Mouse (Mus musculus) layer of hippocampus, postnatal 14 days (tissue): ENCODE results near the gene Npas3. TPM values are rescaled to one million over a fixed set of nuclear protein-coding genes. Genes with fewer than 3 reads are reported as not detected.

Experiments used
- DNase-seq, 2 experiments: peaks; one replicate each; pipeline ENCODE4 v3.0.0; 2021 to 2022; ENCODE audit warnings: low spot score in 2 of 2, mixed read lengths in 1 of 2
- total RNA-seq, 2 experiments: library from RNA; stranded (reverse); gene quantifications; 2 replicates each; pipeline ENCODE4 v1.2.3; 2021

Npas3 gene
- total RNA-seq, 2 experiments from 2014 or later: 32.5 to 32.8 TPM

GRCm38 (mm10) chr12:53292508-53293300 lies 44.2 kb downstream of the Npas3 start:
- peak in 1 of 2 experiments; percentile 43 for DNase-seq

- no peak for DNase-seq
Measured at GRCm38 (mm10) chr12:53294011-53294410, 45.5 kb downstream of the Npas3 start.

DNA sequence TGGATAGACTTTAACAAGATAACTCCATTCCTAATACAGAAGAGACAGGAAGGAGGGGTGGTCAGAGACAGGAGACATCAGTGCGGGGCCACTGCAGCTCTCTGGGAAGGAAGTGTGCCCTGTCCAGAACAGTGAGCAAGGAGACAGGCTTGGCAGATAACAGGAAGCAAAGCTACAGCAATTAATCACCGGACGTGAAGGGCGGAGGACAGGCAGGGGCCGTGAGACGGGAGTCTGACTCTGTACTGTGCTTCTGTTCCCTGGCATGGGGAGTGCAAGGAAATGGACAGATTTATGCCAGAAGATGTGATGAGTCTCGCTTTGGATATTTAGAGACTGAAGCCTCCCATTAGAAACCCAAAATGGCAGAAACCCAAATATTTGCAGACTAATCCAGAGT lies 47.3 kb downstream of the Npas3 start:
- DNase-seq: no peak

DNA sequence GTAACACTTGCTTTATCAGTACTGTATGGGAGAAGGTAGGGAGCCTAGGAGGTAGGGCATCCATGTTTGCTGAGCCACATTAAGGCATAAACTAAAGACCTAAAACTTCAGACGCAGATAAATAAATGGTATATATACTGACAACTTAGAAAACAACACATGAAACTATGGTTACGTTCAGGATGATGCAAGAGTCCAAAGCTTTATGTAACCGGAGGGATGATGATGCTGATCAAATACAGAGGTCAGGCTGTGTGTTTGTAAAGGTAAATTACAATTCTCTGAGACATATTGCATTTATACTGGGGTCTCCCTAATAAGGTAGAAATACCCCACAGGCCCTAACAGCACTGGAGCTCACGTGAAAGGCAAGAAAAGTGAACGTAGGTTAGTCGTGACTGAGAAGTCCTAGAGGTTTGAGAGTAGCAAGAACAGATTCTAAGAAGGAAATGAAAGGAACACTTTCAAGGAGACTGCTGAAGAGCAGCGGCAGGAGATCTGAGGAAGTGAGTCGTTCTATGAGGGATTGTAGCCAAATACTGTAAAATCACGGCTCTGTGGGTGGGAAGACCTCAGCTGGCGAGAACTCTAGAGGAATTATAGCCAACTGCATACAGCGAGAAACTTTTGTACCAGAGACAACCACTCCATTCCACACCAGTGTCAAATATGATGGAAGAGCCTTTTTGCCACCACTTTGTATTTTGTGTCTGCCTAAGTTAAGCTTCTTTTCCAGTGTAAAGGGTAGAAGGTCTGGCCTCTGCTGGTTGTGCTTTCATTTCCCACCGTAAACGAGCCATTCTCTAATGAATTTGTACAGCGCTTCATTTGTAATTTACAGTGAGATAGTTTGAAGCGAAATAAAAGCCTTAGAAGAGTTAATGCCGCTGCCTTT lies 49.7 kb downstream of the Npas3 start:
- no peak for DNase-seq

DNA sequence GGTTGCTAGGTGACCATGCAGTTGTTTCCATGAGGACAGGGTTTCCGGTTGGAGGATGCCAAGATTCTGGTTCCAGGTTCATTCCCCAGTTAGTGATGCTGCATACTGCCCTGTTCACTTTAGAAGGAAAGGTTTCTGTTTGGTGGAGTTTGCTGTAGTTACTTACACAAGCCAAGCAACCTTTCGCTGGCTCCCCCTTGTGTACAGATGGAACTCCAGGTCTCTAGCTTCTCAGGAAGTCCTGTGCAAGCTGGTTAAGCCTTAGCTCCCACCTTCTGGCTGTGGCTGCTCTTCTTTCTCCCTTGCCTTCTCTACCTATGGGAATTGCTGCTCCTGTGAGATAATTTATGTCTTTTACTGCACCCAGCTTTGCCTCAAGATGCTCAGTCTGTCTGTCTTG lies 52.5 kb downstream of the Npas3 start:
- DNase-seq: no peak

DNA sequence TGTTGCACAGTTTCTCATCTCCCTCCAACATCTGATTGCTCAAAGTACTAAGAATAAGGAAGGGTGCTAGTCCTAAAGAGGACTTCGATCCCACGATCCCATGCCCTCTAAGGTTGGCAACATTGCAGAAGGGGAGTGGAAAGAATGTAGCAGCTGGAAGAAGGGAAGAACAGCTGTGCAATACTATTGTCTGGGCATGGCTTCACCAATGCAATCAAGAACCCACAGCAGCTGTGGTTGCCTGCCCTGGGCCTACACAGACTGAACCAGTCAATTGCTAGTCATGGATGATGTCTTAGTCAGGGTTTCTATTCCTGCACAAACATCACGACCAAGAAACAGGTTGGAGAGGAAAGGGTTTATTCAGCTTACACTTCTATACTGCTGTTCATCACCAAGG lies 53.7 kb downstream of the Npas3 start:
- DNase-seq: no peak

DNA sequence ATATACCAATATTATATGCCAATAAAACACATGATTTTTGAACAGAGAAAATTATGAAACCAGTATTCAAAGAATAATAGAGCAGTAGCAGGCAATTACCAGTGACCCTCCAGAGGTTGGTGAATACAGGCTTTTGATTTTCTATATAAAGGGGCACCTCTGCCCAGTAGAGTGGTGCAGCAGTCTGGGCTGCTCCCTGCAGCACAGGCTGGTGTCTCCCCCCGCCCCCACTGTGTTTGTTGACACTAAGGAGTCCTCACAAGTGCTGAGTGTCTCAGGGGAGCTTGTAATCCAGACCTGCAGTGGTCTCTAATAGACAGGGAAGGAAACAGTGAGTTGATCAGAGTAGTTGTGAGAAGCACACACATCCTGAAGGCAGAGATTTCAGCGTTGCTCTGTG lies 68.2 kb downstream of the Npas3 start:
- no peak for DNase-seq

GRCm38 (mm10) chr12:53317801-53318200 lies 69.3 kb downstream of the Npas3 start:
- DNase-seq: no peak

DNA sequence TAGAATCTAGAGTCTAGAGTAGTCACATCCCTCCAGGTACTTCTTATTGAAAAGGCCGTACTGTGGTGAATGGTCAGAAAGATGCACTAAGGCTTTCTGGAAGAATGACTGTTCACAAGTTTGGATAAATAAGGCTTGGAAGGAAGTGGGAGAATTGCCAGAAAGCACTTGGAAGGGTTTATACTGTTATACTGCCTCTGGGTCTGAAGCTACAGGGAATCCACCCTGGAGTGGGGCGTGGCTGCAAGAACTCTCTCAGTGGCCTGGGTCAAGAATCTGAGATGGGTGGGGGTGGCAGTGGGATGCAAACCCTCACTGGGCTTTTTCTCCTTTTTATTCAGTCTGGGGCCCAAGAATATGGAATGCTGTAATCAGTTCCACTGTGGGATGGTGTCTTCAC lies 72.0 kb downstream of the Npas3 start:
- no peak for DNase-seq

DNA sequence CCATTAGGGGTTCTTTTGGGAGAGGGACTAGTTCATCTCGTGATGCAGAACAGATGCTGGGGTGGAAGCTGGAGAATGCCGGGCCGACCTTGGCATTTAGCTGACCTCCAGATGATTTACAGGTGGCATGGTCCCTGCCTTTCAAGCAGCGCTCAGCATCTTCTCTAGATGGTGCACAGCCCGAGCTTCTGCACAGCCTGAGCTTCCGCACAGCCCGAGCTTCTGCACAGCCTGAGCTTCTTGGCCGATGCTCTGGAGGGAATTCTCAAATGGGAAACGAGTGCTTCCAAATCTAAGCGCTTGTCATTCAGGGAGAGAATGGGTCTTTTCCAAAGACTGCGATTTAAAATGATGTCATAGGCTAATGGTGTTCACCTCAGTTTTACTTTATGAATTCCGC lies 72.5 kb downstream of the Npas3 start:
- DNase-seq: no peak

DNA sequence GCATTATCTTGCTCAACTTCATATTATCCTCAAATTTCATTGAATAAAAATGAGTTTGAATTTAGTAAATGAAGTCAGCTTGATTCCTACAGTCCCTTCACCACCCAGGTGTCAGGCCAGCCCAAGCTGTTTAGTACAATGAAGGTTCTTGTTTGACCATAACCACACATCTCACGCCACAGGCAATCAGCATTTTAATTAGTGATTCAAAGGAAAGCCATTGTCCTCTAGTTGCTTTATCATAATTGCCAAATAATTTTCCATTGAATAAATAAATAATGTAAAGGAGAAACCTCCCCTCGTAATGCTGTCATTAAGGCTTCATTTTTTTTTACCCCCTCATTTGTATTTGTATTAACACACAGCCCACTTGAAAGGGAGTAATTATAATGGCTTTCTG lies 73.5 kb downstream of the Npas3 start:
- DNase-seq: no peak

DNA sequence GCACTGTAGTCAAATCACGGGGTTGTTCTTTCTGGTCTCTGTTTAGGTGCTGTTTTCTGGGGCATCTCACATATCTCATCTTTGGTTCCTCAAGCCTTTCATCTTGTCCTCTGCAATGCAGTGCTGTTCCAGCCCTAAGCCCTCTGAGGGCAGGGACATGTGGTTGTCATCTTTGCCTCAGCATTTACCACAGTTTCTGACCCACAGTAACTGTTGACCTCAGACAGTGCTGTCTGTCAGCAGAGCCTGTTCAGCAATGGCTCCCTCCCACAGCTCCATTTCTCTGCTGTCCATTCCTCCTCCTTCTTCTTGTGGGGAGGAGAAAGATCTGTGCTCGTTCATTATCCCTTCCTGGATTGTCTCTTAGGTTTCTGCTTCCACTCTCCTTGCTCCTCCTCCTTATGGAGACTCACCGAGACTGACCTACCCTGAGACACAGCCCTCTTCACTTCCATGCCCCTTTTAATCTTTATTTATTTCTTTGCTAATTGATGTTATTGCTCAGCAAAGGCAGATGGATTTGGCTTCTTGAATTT lies 79.2 kb downstream of the Npas3 start:
- DNase-seq: no peak

- DNase-seq: peak in 1 of 2 experiments; percentile 33
Measured at GRCm38 (mm10) chr12:53328257-53328736, 79.8 kb downstream of the Npas3 start.

- DNase-seq: no peak
Measured at GRCm38 (mm10) chr12:53330141-53330540, 81.7 kb downstream of the Npas3 start.

GRCm38 (mm10) chr12:53331391-53331790 lies 82.9 kb downstream of the Npas3 start:
- DNase-seq: no peak

DNA sequence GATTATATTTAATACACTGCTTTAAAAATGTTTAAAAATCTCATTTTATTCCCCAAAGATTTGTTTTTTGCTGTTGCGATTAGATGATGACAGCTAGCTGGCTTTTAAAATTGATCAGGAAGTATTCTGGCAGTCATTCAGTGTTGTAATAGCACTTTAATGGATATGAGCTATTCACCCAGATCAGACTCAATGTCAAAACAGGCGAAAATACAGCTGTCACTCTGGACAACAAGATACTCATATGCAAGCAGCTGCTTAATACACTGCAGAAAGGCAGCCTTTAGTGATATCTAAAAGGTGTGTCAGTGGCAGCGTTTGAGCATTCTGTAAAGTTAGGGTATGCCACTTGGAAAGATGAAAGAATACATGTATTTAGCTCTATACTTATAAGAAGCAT lies 83.3 kb downstream of the Npas3 start:
- no peak for DNase-seq

- DNase-seq: no peak
Measured at GRCm38 (mm10) chr12:53333251-53333650, 84.8 kb downstream of the Npas3 start.

GRCm38 (mm10) chr12:53338349-53338948 lies 90.0 kb downstream of the Npas3 start:
- DNase-seq: peak in 1 of 2 experiments; percentile 9

DNA sequence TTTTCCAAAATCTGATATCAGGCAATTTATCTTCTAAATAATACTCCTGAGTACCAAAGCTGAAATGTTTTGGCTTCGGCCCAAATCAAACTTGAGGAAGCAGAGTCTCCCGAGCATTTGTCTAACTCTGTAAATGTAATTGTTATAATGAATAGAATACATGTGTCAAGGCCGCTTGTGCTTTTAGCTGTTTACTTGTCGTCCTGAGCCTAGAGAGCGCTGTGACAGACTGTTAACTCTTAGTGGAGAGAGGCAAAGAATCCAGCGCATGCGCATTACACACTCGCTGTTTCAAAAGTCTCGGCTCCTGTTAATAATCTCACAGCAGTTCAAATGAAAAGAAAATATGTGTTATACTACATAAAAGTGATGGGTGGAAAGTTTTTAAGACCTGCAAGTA lies 94.3 kb downstream of the Npas3 start:
- DNase-seq: no peak

GRCm38 (mm10) chr12:53351860-53352259 lies 103.4 kb downstream of the Npas3 start:
- no peak for DNase-seq

DNA sequence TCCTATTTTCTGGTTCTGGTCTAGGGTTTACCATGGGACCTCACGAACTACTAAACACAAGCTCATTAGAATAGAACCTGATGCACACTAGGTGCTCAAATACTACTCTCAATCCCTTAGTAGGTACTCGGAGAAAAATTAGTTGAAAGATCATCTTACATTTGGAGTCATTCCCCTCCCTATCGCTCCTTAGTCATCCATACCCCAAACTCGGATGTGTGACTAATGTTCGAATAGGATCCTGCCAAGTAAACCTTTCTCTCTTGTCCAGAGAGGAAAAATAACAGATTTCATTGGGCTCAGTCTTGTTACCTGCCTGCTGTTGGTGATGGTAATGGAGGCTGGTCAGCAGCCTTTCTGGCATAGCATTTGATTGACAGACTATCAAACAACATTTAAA lies 117.3 kb downstream of the Npas3 start:
- no peak for DNase-seq
